Mouse (Mus musculus): ENCODE results near the gene Vmn1r68.
A peak's percentile ranks its signal among the peaks of the same experiment; 100 is the strongest.

Vmn1r68 gene

DNA sequence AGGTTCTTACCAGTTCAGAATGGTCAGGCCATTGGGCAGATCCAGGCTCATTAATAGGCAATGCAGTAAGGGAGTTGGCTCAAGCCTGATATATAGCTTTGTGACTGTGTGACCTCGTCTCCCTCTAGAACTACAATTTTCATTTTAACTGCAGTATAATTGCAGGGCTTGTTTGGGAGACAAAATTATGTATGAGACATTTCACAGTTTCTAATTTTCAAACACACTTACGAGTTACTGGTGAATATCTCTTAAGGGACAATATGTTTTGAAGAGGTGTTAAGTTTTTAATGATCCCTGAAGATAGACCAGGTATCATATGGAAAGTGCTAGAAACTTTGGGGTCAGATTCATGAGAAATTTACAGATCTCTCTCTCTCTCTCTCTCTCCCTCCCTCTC, at the start of gene Vmn1r68:
Vmn1r68 (minus strand) TSS at position 101 of the 400 bp plus-strand sequence.
- no peak for DNase-seq

DNA sequence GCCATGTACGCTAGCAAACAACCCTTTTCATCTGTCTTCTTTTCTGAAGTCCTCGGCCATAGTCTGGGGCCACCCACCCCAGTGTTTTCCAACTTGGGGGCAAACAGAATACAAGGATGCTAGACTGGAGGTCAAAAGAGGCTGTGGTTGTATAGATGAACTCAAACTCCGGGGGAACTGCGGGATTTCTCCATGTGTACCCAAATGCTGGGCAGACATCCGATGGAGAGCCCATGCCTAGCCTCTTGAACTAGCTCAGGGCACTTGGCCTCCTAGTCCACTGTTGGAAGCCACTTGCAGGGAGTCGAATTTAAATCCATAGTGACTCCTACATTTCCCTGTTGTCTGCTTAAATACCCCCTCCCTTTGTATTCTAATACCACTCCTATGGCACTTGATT, 62.7 kb downstream of the Vmn1r68 start:
- no peak for DNase-seq

DNA sequence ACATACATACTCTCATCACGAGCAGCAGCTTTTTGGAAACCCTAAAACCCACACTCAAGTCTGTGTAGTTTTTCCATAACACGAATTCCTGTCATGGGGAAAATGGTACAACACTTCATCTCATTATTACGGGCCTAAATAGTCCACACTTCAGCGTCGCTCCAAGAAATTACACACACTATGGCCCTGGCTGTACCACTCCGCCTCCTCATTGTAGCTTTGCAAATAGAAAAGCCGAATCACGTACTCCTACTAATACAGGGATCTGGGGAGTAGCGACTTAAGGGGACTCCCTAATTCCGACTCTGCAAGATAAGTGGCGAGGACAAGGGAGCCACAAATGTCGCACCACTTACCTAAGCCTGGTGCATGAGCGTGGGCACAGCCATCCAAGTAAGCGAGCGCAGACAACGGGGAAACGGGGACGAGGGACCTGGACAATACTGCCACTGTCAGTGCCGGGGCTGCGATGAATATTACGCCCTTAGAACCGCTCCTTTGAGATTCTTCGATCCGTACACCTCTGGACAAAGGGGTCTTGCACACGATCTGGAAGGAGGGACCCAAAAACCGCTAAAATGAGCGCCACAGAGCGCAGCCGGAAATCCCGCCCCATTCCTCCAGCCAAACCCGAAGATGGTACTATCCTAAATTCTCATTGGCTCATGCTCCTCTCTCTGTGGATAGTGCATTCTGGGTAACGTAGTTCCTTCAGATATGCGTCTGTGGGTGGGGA, 63.3 kb downstream of the Vmn1r68 start, which contains the start of gene Zik1:
Zik1 (minus strand) TSS at position 609 of the 736 bp plus-strand sequence.
- peak; percentile 58 to 60 for DNase-seq

DNA sequence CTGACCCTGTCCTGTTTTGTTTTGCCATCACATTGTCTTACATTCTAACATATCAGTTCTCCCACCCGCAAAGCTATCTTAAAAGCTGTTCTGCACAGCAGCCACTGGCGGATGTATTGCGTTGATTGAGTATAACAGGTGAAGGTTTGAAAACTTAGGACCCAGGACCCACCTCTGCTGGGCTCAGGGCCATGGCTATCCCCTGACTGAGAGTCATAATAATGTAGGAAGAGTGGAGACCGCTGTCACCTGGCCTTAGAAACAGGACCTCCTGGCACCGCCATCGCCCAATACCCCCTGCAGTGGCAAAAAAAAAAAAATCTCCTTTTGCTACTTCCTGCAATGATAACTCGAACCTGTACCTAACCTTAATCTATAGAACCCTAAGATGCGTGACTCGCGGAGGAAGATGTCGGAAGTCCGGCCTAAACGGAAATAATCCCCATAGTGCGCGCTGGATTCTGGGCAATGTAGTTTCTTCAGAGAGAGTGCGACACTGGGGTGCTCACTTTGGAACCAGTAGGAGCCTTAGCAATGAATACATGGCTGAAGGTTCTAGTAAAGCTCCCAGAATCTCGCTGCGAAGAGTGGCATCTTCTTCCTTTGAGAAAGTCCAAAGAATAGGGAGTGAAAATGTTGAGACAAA, 77.6 kb downstream of the Vmn1r68 start:
- DNase-seq, result no peak

DNA sequence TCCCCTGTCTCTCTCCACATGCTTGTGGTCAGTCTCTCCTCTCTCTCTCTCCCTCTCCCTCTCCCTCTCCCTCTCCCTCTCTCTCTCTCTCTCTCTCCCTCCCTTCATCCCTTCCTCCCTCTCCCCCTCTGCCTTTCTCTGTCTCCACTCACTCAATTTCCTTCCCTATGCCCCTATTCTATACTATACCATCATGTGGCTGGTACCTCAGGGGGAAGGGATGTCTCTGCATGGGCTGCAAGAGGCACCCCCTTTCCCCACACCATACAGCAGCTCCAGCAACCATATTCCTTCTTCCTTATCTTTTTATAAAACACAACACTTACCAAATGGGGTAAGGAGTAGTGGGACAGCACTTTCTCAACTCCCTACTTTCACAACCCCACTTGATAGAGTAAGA, 78.5 kb downstream of the Vmn1r68 start:
- DNase-seq, result no peak

DNA sequence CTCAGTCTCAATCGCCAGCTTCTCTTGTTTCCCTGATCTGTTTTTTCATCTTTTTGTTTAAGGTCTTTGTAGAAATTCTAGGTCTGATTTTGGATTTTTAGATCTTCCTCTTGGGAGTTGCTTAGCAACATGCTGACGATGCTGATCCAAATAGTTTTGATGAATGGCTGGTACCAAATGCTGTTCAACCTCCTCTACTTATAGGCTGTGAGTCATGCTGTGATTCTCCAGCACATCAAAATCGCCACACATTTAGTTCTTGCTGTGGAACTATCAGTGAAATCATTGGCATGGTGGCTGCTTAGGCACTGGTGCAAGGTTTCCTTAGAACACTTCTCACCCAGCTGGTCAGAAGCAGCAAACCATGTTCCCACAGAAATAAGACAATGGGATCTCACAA, 100.1 kb downstream of the Vmn1r68 start:
- no peak for DNase-seq

Measured in thymus, postnatal 36 days (tissue).